Mouse (Mus musculus) midbrain, postnatal 0 days (tissue): Measurements from ENCODE around the gene Patj. TPM values are rescaled to one million over a fixed set of nuclear protein-coding genes. Genes with fewer than 3 reads are reported as not detected.
A peak's percentile ranks its signal among the peaks of the same experiment; 100 is the strongest.

Experiments used
- ATAC-seq: fragments of 200-750 bp; cut with Nextera tagmentation; 2 replicates; pipeline ENCODE4 v1.8.0; 2017; ENCODE audit warnings: moderate number of reproducible peaks, mild to moderate bottlenecking, moderate TSS enrichment, moderate library complexity; ENCODE audit not compliant: low FRiP score
- DNase-seq: peaks from one replicate; pipeline ENCODE4 v3.0.0-alpha.2; 2015; ENCODE audit warnings: low spot score
- H3K27ac ChIP-seq: fragments of 300-500 bp; sonication (generic); 2 replicates; pipeline ENCODE4 v1.5.1; 2014; ENCODE audit warnings: low read depth, mild to moderate bottlenecking, low read length, mixed read lengths
- H3K27me3 ChIP-seq: fragments of 300-500 bp; sonication (generic); 2 replicates; pipeline ENCODE4 v1.6.1; 2014; ENCODE audit warnings: low read length, control low read depth, mixed read lengths; ENCODE audit not compliant: insufficient read depth
- H3K36me3 ChIP-seq: fragments of 300-500 bp; sonication (generic); 2 replicates; pipeline ENCODE4 v1.6.1; 2014; ENCODE audit warnings: low read length, control low read depth, mixed read lengths; ENCODE audit not compliant: insufficient read depth
- H3K4me1 ChIP-seq: fragments of 300-500 bp; sonication (generic); 2 replicates; pipeline ENCODE4 v1.6.1; 2014; ENCODE audit warnings: mild to moderate bottlenecking, control low read depth, antibody characterized with exemption, low read length, mixed read lengths; ENCODE audit not compliant: insufficient read depth
- H3K4me2 ChIP-seq: fragments of 300-500 bp; sonication (generic); 2 replicates; pipeline ENCODE4 v1.6.1; 2014; ENCODE audit warnings: low read depth, mild to moderate bottlenecking, low read length, mixed read lengths; ENCODE audit not compliant: poor library complexity, severe bottlenecking
- H3K4me3 ChIP-seq: fragments of 300-500 bp; sonication (generic); 2 replicates; pipeline ENCODE4 v1.5.1; 2014; ENCODE audit warnings: low read depth, mild to moderate bottlenecking, low read length, moderate library complexity
- H3K9ac ChIP-seq: fragments of 300-500 bp; sonication (generic); replicated peaks from 2 replicates; pipeline ENCODE4 v1.6.1; 2014; ENCODE audit warnings: mild to moderate bottlenecking, low read length, moderate library complexity, mixed read lengths; ENCODE audit not compliant: poor library complexity, severe bottlenecking
- H3K9me3 ChIP-seq: fragments of 300-500 bp; sonication (generic); 2 replicates; pipeline ENCODE4 v1.6.1; 2016; ENCODE audit warnings: low read length, control low read depth
- CTCF ChIP-seq: IDR thresholded peaks from 2 replicates; pipeline ENCODE4 v1.5.1; 2016; ENCODE audit warnings: antibody characterized with exemption, mild to moderate bottlenecking
- WGBS: fragments of 180-500 bp; shearing (Covaris S2); extraction: QIAGEN DNeasy Blood & Tissue Kit; methylation state at CpG from one replicate; pipeline ENCODE4 v1.1.7; 2014; 5-methylcytosine and 5-hydroxymethylcytosine counted together
- polyA plus RNA-seq: library from polyadenylated mRNA; unstranded; fragments of >200 nt; fragmentation: Nextera tagmentation; extraction: Ambion mirVana; gene quantifications from 2 replicates; pipeline ENCODE4 v1.2.1, GENCODE M21; 2015
- total RNA-seq: library from RNA; depleted of rRNA; stranded (reverse); fragments of >200 nt; gene quantifications from 2 replicates; pipeline ENCODE4 v1.2.3, GENCODE M21; 2014

Patj gene
- total and polyA plus RNA-seq, 2 experiments from 2014 or later, result 6.9 to 16.9 TPM

GRCm38 (mm10) chr4:98439261-98440005, 43.8 kb downstream of the Patj start:
- WGBS, result 79% methylated on average over 8 of the region's 8 CpGs
- no peak for TF ChIP-seq CTCF
- Histone ChIP-seq H3K27ac (no peak overlapping the region), H3K36me3 (no peaks in the 10 kb centered on the region), H3K4me2 (no peak overlapping the region), H3K4me3 (no peak overlapping the region), H3K4me1 (no peaks in the 10 kb centered on the region), H3K9ac (no peak overlapping the region), H3K9me3 (no peaks in the 10 kb centered on the region), H3K27me3 (no peaks in the 10 kb centered on the region)
- ATAC-seq (no peak), DNase-seq (no peak)

GRCm38 (mm10) chr4:98441248-98441647, 45.7 kb downstream of the Patj start:
- Histone ChIP-seq H3K27ac (no peak overlapping the region), H3K27me3 (no peaks in the 10 kb centered on the region), H3K4me1 (no peaks in the 10 kb centered on the region), H3K36me3 (no peaks in the 10 kb centered on the region), H3K4me2 (no peak overlapping the region), H3K9me3 (no peaks in the 10 kb centered on the region), H3K4me3 (no peak overlapping the region), H3K9ac (no peak overlapping the region)
- WGBS, result 92% methylated on average over 3 of the region's 3 CpGs
- ATAC-seq (no peak), DNase-seq (no peak)
- TF ChIP-seq CTCF, result no peak

GRCm38 (mm10) chr4:98444437-98445139, 49.0 kb downstream of the Patj start:
- Histone ChIP-seq H3K27ac (no peak overlapping the region), H3K9ac (no peak overlapping the region), H3K9me3 (no peaks in the 10 kb centered on the region), H3K4me2 (no peak overlapping the region), H3K27me3 (no peaks in the 10 kb centered on the region), H3K4me3 (no peak overlapping the region), H3K4me1 (no peaks in the 10 kb centered on the region), H3K36me3 (no peaks in the 10 kb centered on the region)
- peak; percentile 88 for TF ChIP-seq CTCF
- ATAC-seq, result peak; percentile 83
- 90% methylated on average over 10 of the region's 10 CpGs for WGBS
- peak; percentile 88 for DNase-seq

DNA sequence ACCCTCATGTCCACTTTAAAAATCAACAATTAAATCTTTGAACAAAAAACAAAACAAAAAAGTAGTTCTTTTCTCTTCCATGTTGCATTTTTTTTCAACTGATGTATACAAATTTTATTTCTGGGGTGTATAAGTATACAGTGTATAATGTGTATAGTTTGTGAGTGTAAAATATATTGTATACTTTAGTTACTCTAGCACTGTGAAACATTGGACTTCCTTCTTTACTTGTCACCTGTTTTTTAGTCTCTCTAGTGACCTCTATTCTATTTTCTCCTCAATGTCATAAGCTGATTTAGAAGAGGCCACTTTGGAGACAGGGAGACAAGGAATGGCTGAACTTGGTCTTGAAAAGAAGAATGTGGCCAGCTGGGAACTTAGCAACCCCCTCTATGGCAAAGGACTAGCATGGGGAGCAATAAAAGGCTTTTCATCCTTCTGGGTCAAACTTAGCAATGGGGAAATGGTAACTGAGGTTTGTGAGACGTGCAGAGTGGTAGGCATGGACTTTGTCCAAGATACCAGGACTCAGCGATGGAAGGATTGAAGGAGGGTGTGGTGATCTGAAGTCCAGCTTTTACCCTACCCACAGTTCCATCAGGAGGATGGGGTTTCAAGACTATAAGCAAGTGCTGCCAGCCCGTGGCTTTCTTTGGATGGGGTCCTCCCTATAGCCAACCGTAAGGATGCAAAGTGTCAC, 54.1 kb downstream of the Patj start:
- no peak overlapping the region for H3K4me2 ChIP-seq
- H3K4me1 ChIP-seq, result no peaks in the 10 kb centered on the region
- no peak for TF ChIP-seq CTCF
- no peak for DNase-seq
- WGBS, result 83% methylated on average over 4 of the region's 4 CpGs
- H3K4me3 ChIP-seq, result no peak overlapping the region
- no peaks in the 10 kb centered on the region for H3K27me3 ChIP-seq
- no peak for ATAC-seq
- H3K27ac ChIP-seq, result no peak overlapping the region
- H3K9ac ChIP-seq, result no peak overlapping the region
- H3K9me3 ChIP-seq, result no peaks in the 10 kb centered on the region
- H3K36me3 ChIP-seq, result no peaks in the 10 kb centered on the region

GRCm38 (mm10) chr4:98450308-98450707, 54.7 kb downstream of the Patj start:
- no peak overlapping the region for H3K27ac ChIP-seq
- H3K27me3 ChIP-seq, result no peaks in the 10 kb centered on the region
- no peak overlapping the region for H3K4me2 ChIP-seq
- no peak overlapping the region for H3K9ac ChIP-seq
- H3K9me3 ChIP-seq, result no peaks in the 10 kb centered on the region
- H3K4me1 ChIP-seq, result no peaks in the 10 kb centered on the region
- ATAC-seq (no peak), DNase-seq (no peak)
- H3K36me3 ChIP-seq, result no peaks in the 10 kb centered on the region
- no peak overlapping the region for H3K4me3 ChIP-seq
- 95% methylated on average over 11 of the region's 11 CpGs for WGBS
- no peak for TF ChIP-seq CTCF

GRCm38 (mm10) chr4:98450829-98451228, 55.2 kb downstream of the Patj start:
- Histone ChIP-seq H3K36me3 (no peaks in the 10 kb centered on the region), H3K4me2 (no peak overlapping the region), H3K9ac (no peak overlapping the region), H3K9me3 (no peaks in the 10 kb centered on the region), H3K27me3 (no peaks in the 10 kb centered on the region), H3K27ac (no peak overlapping the region), H3K4me3 (no peak overlapping the region), H3K4me1 (no peaks in the 10 kb centered on the region)
- ATAC-seq (no peak), DNase-seq (no peak)
- TF ChIP-seq CTCF, result no peak
- WGBS, result 94% methylated on average over 5 of the region's 5 CpGs
